Mouse (Mus musculus): ENCODE data around the gene Urgcp. TPM values are rescaled to one million over a fixed set of nuclear protein-coding genes. Genes with fewer than 3 reads are reported as not detected.

Urgcp gene
- polyA plus RNA-seq, 1 experiment, result 7.6 TPM

DNA sequence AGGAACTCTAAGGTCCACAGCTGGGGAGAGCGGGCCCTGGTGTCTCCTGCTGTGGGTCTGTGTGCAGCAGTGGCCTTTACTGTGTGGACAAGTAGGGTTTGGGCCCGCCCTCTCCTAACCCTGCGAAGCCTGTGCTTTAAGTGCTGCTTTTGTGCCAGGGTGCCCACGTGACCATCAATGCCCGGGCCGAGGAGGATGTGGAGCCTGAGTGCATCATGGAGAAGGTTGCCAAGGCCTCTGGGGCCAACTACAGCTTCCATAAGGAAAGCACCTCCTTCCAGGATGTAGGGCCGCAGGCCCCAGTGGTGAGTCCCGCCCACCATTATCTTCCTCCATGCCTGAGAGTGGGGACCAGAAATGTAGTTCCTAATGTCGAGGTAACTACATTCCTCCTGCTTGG is 33.1 kb upstream of the Urgcp start:
- Histone ChIP-seq H3K4me1 (ENCODE audit: control insufficient read depth, insufficient read depth, low read length) (no peaks in the 10 kb centered on the region), H3K27ac (ENCODE audit: control insufficient read depth, insufficient read depth, low read depth, low read length) (no peak overlapping the region), H3K27me3 (ENCODE audit: control insufficient read depth, insufficient read depth, low read length) (no peaks in the 10 kb centered on the region), H3K36me3 (ENCODE audit: control insufficient read depth, insufficient read depth, low read length) (no peaks in the 10 kb centered on the region; the same call in none of the 2 replicates), H3K4me3 (ENCODE audit: control insufficient read depth, low read depth, low read length) (no peak overlapping the region)
- no peak for TF ChIP-seq POLR2A (IDR thresholded peaks at IDR 0.05; ENCODE audit: control insufficient read depth, low read depth, low read length)
- TF ChIP-seq CTCF (IDR thresholded peaks at IDR 0.05; ENCODE audit: control insufficient read depth, insufficient read depth, insufficient replicate concordance, low read depth, low read length), result no peak

DNA sequence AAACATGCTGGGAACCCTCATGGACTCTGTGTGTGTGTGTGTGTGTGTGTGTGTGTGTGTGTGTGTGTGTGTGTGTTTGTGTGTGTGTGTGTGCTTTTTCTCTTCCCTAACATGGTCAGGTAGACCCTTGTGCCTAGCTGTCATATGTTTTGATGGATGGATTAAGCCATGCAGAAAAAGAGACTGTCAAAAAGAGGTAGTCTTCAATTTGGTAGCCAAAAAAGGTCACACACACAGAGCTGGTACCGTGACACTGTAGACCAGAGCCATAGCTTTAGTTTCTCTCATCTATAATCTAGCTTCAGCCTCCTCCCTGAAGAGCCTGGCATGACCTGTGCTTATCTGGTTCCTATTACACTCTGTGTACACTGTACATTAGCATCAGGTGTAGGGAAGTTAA is 28.3 kb upstream of the Urgcp start:
- Histone ChIP-seq H3K4me3 (ENCODE audit: control insufficient read depth, low read depth, low read length) (no peak overlapping the region), H3K27me3 (ENCODE audit: control insufficient read depth, insufficient read depth, low read length) (no peaks in the 10 kb centered on the region), H3K4me1 (ENCODE audit: control insufficient read depth, insufficient read depth, low read length) (peaks cover 11% of the 10 kb centered on the region), H3K27ac (ENCODE audit: control insufficient read depth, insufficient read depth, low read depth, low read length) (no peak overlapping the region), H3K36me3 (ENCODE audit: control insufficient read depth, insufficient read depth, low read length) (no peaks in the 10 kb centered on the region; the same call in 1 of the 2 replicates)
- no peak for TF ChIP-seq CTCF (IDR thresholded peaks at IDR 0.05; ENCODE audit: control insufficient read depth, insufficient read depth, insufficient replicate concordance, low read depth, low read length)
- TF ChIP-seq POLR2A (IDR thresholded peaks at IDR 0.05; ENCODE audit: control insufficient read depth, low read depth, low read length), result no peak

DNA sequence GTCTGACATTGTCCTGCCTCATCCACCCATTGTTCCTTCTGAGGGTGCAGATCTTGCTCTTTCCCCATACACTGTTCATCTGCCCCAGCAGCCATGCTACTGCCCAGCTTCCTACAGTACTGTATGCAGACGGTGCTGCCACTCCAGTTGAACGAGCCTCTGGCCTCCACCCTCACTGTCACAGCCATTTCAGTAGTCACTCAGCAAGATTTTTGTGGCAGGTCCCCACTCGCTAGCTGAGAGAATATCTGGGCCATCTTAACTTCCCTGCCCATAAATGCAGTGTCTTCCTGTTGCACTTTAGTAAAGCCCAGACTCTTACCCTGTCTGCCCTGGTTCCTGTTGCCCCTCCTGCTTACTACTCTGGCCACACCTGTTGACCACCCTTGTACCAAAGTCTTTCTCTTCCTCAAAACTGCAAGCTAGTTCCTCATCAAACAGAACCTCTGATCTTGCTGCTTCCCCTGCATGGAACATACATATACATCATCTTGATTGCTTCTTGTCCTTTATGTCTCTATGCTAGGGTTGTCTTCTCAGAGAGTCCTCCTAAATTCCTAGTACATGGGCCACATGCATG is 27.7 kb upstream of the Urgcp start:
- Histone ChIP-seq H3K27me3 (ENCODE audit: control insufficient read depth, insufficient read depth, low read length) (no peaks in the 10 kb centered on the region), H3K4me3 (ENCODE audit: control insufficient read depth, low read depth, low read length) (no peak overlapping the region), H3K27ac (ENCODE audit: control insufficient read depth, insufficient read depth, low read depth, low read length) (no peak overlapping the region), H3K4me1 (ENCODE audit: control insufficient read depth, insufficient read depth, low read length) (peaks cover 11% of the 10 kb centered on the region), H3K36me3 (ENCODE audit: control insufficient read depth, insufficient read depth, low read length) (no peaks in the 10 kb centered on the region; the same call in 1 of the 2 replicates)
- TF ChIP-seq CTCF (IDR thresholded peaks at IDR 0.05; ENCODE audit: control insufficient read depth, insufficient read depth, insufficient replicate concordance, low read depth, low read length) (no peak), POLR2A (IDR thresholded peaks at IDR 0.05; ENCODE audit: control insufficient read depth, low read depth, low read length) (no peak)

DNA sequence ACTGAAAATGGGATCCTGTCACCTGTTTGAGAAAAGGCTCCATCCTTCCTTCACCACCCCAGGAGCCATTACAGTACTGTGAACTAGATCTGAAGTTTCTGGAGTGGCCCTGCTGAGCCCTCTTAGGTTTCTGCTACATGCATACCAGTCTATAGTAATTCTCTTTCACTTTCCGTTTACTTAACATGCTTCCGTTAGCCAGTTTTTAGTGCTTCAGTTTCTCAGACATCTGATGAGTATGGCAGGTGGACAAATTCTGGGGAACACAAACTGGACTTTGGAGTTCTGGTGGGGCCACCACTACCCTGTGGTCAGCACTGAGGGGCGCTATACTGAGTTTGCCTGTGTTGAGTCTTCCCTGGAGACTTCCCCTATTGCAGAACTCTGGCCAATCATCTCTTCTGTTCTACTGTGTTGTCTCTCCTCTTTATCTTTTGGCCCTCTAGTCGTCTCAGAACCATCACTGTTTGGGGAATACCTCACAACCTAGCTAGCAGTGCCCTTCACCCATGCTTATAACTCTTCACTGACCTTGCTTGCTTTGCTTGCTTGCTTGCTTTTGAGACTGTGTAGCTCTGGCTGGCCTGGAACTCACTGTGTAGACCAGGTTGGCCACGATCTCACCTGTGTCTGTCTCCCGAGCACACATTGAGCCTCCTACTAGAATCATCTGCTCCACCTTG is 27.0 kb upstream of the Urgcp start:
- H3K4me1 ChIP-seq (ENCODE audit: control insufficient read depth, insufficient read depth, low read length), result peaks cover 11% of the 10 kb centered on the region
- peak overlapping the region; percentile 26; the same call in 1 of the 2 replicates for H3K27ac ChIP-seq (ENCODE audit: control insufficient read depth, insufficient read depth, low read depth, low read length)
- no peaks in the 10 kb centered on the region for H3K27me3 ChIP-seq (ENCODE audit: control insufficient read depth, insufficient read depth, low read length)
- no peaks in the 10 kb centered on the region; the same call in 1 of the 2 replicates for H3K36me3 ChIP-seq (ENCODE audit: control insufficient read depth, insufficient read depth, low read length)
- TF ChIP-seq CTCF (IDR thresholded peaks at IDR 0.05; ENCODE audit: control insufficient read depth, insufficient read depth, insufficient replicate concordance, low read depth, low read length) (no peak), POLR2A (IDR thresholded peaks at IDR 0.05; ENCODE audit: control insufficient read depth, low read depth, low read length) (no peak)
- peak overlapping the region; percentile 93 for H3K4me3 ChIP-seq (ENCODE audit: control insufficient read depth, low read depth, low read length)

DNA sequence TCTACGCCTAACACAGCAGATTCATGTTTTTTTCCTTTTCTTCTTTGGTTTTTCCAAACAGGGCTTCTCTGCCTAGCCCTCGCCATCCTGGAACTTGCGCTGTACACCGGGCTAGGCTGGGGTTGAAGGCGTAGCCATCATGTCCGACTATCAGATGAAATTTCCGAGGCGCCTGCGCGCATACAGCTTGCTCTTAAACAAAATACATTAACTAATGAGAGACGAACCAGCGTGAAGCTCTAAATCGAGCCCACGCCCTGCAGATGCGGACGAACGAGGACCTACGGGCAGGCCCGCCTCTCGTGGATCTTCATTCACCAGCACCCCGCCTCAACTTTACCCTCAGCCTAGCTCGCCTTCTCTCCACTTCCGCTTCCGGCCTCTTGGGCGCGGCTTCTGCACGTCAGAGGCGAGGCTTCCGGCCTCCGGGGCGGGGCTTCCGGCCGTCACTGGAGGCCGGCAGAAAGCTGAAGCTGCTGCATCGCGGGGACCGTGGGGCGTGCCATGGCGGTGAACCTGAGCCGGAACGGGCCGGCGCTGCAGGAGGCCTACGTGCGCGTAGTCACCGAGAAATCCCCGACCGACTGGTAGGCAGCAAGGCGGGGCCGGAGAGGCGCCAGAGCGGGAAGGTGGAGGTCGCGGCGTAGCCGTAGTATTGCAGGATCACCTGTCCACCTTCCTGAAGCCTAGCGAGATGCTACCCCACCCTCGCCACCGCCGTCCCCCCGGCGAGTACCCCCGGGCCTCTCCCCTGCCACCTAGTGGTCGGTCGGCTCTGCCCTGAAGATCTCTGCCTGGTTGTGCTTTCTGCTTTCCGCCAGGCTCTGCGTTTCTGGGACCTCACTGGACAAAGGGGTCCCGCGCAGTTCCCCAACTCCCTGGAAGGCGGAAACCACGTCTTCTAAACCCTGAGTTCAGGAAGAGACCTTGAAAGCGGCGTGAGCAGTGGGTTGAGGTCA is 26.2 kb upstream of the Urgcp start, which contains the start of gene Dbnl:
TSS of gene Dbnl (plus strand) at position 433 of the 959 bp plus-strand sequence.
- H3K27ac ChIP-seq (ENCODE audit: control insufficient read depth, insufficient read depth, low read depth, low read length), result peak within 1 kb of the TSS; percentile 89
- TF ChIP-seq CTCF (IDR thresholded peaks at IDR 0.05; ENCODE audit: control insufficient read depth, insufficient read depth, insufficient replicate concordance, low read depth, low read length) (peak; percentile 56), POLR2A (IDR thresholded peaks at IDR 0.05; ENCODE audit: control insufficient read depth, low read depth, low read length) (peak; percentile 96)
- H3K4me3 ChIP-seq (ENCODE audit: control insufficient read depth, low read depth, low read length), result peak within 1 kb of the TSS; percentile 93
- H3K27me3 ChIP-seq (ENCODE audit: control insufficient read depth, insufficient read depth, low read length), result no peaks in the 10 kb centered on the region
- H3K36me3 ChIP-seq (ENCODE audit: control insufficient read depth, insufficient read depth, low read length), result no peaks in the 10 kb centered on the region; the same call in 1 of the 2 replicates
- peaks cover 11% of the 10 kb centered on the region for H3K4me1 ChIP-seq (ENCODE audit: control insufficient read depth, insufficient read depth, low read length)

DNA sequence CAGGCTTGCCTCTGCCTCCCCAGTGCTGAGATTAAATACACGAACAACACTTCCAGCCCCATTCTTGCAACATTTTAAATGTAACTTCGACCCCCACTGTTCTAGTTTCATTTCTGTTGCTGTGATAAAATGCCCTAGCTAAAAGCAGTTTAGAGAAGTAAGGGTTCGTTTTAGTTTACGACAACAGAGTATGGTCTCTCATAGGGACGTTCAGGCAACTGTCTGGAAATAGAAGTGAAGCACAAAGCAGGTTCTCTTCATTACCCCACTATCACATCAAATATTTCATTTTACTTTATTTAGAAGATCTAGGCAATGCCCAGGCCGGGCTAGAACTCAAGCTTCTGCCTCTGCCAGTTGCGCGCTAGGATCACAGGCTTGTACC is 25.5 kb upstream of the Urgcp start:
- H3K27ac ChIP-seq (ENCODE audit: control insufficient read depth, insufficient read depth, low read depth, low read length), result peak overlapping the region; percentile 89
- peaks cover 11% of the 10 kb centered on the region for H3K4me1 ChIP-seq (ENCODE audit: control insufficient read depth, insufficient read depth, low read length)
- TF ChIP-seq CTCF (IDR thresholded peaks at IDR 0.05; ENCODE audit: control insufficient read depth, insufficient read depth, insufficient replicate concordance, low read depth, low read length), result no peak
- TF ChIP-seq POLR2A (IDR thresholded peaks at IDR 0.05; ENCODE audit: control insufficient read depth, low read depth, low read length), result no peak
- no peaks in the 10 kb centered on the region for H3K27me3 ChIP-seq (ENCODE audit: control insufficient read depth, insufficient read depth, low read length)
- peak overlapping the region; percentile 93 for H3K4me3 ChIP-seq (ENCODE audit: control insufficient read depth, low read depth, low read length)
- no peaks in the 10 kb centered on the region for H3K36me3 ChIP-seq (ENCODE audit: control insufficient read depth, insufficient read depth, low read length)

DNA sequence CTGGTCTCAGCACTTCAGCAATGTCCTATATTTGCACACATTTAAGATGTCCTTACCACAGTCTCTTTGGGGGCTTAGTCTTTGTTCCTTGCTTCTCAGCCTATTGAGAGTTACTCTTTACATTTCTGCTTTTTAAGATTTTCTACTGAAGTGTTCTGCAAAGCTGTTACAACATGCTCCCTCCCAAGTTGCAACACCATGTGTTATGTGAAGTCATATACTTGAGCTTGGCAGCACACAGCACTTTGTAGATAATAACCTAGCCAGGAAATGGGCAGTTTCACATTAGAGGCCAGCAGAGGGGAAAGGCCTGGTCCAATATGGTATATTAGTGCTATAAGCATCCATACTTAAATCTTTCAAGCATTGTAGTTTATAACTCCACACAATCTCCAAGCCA is 23.6 kb upstream of the Urgcp start:
- Histone ChIP-seq H3K4me3 (ENCODE audit: control insufficient read depth, low read depth, low read length) (no peak overlapping the region), H3K4me1 (ENCODE audit: control insufficient read depth, insufficient read depth, low read length) (peaks cover 11% of the 10 kb centered on the region), H3K27ac (ENCODE audit: control insufficient read depth, insufficient read depth, low read depth, low read length) (no peak overlapping the region), H3K27me3 (ENCODE audit: control insufficient read depth, insufficient read depth, low read length) (no peaks in the 10 kb centered on the region), H3K36me3 (ENCODE audit: control insufficient read depth, insufficient read depth, low read length) (no peaks in the 10 kb centered on the region)
- TF ChIP-seq CTCF (IDR thresholded peaks at IDR 0.05; ENCODE audit: control insufficient read depth, insufficient read depth, insufficient replicate concordance, low read depth, low read length), result no peak
- TF ChIP-seq POLR2A (IDR thresholded peaks at IDR 0.05; ENCODE audit: control insufficient read depth, low read depth, low read length), result no peak

Measured in testis, adult 2 months (tissue).